Mouse (Mus musculus) A20 (cell line): ENCODE measurements around the gene Gm21093.
"Not testable (repeated sequence)": the region's sequence is repeated elsewhere in the genome, so short reads cannot be mapped to it uniquely, and the experiment has no call there.

Experiments
- DNase-seq: peaks from one replicate; pipeline ENCODE4 v3.0.0-alpha.2; 2011; ENCODE audit warnings: low read depth, low spot score

Gene Gm21093

DNA sequence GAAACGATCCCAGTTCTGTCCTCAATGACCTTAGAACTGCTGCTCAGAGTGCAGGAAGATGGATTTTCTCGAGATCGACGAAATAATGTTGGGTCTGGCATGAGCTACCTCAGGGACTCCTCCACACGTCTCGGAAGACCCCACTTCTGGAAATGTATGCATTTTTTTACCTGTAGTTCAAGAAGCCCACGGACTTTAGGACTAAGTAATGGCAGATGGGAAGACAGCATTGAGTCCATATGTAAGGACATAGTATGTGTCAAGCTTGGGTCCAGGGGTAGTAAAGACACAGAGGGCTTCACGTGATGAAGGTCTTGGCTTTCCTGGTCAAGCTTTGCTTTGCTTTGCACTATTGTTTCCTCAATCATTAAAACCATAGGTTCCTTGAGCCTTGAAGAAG lies at the start of gene Gm21093:
Gene Gm21093, minus strand, starts transcription at position 101 of the 400 bp plus-strand sequence.
- DNase-seq, result not testable (repeated sequence)
